Mouse (Mus musculus) lung, postnatal 36 days (tissue): ENCODE data around the gene Erc1.

Source experiments
- DNase-seq: peaks from one replicate; pipeline ENCODE4 v3.0.0; 2022; ENCODE audit warnings: mixed read lengths

Erc1 gene

DNA sequence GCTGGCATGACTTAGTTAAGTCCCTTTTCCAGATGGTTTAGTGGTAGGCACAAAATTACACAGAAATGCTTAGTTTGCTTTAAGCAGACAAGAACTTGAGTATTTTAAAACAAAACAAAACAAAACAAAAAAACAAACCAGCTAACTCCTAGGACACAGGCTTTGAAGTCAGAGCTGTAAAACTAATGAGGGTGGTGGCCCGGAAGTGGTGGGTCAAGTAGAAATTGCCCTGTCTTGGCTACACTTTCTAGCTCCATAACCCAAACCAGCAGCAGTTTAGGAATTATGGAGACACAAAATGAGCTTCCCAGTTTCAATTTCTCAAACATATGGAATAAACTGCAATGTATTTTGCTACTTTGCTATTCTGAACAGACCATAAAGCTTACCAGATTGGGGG is 263.9 kb downstream of the Erc1 start:
- DNase-seq, result no peak

DNA sequence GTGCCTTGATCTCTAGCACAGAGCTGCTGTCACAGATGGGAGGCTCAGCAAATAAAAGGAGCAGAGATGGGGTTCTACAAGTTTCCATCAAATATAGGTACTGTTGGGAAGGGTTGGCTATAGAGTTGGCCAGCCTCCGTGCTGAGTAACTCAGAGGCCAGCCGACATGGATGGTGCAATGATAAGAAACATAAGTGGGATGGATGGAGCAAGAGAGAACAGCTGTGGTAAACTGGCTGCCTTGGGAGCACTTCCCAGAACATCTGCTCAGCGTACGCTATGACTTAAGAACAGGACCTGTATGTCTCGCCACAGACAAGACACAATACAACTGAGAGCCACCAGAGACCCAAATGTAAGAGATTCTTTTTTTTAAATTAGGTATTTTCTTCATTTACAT is 264.8 kb downstream of the Erc1 start:
- DNase-seq, result no peak

DNA sequence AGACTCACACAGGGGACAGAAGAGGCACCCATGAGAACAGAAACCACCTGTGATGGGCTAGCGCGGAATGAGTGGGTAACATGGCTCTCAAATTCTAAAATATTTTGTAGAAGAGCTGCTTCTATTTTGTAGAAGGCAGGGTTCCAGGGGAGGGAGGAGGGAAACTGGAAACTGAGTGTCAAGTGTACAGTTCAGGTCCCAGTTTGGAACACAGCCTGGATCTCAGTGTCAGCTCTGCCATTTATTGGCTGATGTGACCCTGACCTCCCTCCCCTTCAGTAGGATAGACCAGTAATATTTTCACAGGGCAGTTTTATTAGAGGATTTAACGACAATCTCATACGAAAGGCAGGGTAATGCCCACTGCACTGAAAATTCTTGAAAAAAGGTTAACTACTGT is 271.3 kb downstream of the Erc1 start:
- DNase-seq, result no peak

DNA sequence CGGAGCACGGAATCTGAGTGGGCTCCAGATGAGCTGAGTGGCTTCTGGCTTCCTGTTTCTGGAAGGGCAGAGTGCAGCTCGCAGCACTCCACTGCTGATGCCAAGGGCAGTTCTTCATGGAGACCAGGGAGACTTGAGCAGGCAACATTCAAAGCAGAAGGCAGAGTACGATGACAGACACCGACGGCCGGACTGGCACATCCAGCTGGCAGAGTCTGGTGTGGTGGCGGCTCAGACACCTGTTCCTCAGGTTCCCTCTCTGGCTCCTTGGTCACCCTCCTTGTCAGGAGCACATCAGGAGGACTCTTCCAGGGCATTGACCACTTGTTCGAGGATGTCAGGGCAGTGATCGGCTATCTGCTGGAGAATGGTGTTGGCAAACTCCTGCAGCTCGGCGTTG is 272.6 kb downstream of the Erc1 start:
- no peak for DNase-seq

DNA sequence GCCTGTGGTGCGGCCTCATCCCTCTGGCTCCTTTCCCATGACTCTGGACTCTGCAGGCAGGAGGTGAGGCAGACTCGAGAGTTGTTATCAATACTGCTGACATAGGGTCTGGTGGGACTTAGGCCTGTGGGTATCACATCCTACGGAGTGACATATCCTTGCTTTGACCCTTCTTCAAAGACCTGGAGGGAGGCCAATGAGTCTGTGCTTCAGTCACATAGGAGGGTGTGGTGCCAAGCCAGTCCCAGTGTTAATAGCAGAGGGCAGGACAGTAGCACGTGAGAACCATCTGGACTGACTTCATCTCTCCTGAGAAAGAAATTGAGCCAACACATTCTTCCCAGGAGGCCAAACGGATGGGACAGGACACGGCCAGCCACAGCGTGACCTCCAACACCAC is 275.7 kb downstream of the Erc1 start:
- peak; percentile 20 for DNase-seq

DNA sequence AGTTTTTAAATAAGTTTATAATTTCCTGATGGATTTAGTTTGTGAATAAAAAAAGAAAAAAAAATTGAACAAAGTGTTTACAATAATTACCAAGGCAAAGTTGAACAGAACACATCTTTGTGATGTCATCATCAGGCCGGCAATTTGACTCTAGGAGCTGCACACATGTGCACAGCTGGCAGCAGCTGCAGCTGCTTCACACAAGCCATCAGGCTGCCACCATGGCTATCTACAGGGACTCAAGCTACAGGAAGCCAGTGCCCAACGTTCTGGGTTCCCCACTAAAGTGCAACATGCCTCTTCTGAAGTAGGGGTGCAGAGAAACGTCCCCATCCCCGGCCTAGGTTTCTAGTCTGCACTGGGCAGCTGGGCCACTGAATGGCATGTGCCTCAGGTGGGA is 277.2 kb downstream of the Erc1 start:
- no peak for DNase-seq

DNA sequence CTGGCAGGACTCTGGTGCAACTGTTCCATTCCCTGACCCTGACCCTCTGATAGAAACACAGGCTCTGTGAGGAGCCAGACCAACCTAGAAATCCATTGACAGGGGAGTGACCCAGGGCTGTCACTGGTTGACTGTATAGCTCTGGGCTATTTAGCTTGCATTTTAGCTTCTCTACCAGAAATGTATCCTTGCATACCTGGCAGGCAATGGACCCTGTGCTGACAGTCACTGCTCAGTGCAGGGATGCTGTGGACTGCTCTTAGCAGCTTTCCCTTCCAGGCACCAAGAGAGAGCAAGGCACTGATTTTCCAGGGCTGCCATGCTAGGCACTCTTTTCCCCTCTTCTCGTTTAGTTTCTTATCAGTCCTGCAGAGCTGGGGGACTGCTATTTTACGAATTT is 279.6 kb downstream of the Erc1 start:
- no peak for DNase-seq

DNA sequence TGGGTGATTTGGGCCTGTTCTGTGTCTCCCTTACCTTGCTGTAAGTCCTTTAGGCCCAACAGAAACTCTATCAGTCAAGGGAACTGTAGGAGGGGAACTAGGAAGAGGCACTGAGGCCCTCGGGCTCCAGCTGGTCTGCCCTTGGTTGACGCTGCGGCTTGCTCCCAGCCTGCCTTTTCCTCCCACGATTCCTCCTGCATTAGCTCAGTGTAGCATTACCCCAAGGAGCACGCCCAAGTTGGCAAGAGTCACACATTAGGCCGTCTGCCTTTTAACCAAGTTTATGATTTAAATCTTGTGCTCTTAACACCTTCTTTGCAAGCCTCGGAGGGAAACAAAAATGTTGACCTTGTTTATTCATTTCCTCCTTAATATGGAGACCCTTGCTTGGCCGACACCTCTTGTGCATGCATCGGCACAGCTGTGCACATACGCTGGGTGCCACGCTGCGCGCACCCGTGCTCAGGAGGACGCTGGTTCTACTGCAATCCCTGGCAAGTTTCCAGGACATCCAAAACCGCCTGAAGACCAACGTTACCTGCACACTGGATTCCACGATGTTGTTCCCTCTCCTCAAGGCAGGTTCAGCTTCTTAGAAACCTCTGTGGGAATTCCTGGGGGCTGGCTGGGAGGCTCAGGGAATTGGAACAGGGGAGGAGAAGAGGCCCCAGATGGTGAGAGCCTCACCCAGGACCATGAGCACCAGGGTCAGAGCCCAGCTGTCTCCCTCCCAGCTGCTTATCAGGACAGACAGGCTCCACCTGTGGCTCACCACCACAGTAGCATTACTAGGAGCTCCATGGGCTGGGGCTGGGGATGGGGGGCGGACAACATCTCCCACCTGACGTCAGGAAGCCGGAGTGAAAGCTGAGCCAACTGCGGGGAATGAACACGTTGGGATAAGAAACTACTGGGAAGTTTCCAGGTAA is 282.3 kb downstream of the Erc1 start:
- DNase-seq, result no peak

DNA sequence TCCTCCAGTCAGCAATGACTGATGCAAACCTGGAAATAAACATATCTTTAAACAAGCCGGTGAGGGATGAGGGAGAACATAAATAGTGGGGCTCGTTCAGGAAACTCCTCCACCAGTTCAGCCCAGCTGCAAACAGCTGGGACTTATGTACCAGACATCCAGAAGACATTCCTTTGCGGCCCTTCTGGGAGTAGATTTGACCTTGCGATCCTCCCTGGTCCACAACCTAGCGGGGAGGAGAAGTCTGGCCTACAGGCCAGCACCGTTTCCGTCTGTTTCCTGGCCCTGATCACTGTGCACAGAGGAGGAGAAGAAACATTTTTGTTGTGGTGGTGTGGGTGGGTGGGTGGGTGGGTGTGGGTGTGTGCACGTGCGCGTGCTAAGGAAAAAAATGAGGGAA is 285.4 kb downstream of the Erc1 start:
- DNase-seq, result no peak

DNA sequence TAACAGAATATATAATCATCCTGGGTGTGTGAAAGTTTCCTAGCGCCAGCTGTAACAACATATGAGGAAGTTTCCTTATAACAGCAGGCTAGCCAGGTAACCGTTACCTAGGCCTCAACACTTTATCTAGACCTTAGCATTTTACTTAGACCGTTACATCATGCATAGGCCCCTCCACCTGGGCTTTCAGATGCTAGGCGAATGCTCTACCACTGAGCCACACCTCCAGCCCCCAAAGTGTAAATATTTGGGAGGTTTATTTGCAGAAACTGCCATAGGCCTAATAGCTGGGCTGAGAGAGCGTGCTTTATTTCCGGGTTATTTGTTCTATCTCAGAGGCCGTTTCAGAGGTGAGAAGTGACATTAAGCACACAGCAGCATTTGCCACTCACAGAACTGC is 289.1 kb downstream of the Erc1 start:
- no peak for DNase-seq

DNA sequence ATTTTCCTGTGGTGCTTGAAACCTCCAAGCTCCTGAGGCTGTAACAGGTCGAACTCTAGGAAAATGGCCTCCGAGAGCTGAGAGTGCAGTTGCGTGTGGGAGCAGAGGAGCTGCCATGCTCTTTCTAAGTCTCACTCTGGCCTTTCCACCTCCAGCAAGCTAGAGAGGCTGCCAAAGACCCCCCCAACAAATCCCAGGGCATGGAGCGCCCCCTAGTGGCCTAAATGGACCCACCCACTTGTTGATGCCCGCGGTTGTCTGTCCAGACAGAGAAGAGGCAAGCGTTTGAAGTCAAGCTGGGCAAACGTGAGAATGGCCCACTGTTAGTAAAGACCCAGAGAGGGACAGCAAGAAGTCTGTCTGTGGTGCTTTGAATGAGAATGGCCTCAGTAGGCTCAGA is 293.5 kb downstream of the Erc1 start:
- no peak for DNase-seq

DNA sequence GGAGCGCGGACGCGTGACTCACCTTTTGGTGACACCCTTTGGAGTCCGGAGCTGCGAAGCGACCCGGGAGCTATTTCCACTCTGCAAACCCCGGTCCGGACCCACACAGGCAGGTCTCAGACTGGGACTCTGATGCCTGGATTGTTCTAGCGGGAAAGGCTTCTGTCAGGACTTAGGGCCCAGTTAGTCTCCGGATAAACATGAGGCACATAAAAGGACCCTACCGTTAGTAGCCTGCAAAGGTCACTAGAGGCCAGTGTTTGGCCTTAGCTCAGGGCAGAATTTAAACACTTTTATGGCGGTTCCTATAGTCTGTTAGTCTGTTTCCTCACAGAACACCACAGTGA is 303.5 kb downstream of the Erc1 start:
- DNase-seq, result no peak

DNA sequence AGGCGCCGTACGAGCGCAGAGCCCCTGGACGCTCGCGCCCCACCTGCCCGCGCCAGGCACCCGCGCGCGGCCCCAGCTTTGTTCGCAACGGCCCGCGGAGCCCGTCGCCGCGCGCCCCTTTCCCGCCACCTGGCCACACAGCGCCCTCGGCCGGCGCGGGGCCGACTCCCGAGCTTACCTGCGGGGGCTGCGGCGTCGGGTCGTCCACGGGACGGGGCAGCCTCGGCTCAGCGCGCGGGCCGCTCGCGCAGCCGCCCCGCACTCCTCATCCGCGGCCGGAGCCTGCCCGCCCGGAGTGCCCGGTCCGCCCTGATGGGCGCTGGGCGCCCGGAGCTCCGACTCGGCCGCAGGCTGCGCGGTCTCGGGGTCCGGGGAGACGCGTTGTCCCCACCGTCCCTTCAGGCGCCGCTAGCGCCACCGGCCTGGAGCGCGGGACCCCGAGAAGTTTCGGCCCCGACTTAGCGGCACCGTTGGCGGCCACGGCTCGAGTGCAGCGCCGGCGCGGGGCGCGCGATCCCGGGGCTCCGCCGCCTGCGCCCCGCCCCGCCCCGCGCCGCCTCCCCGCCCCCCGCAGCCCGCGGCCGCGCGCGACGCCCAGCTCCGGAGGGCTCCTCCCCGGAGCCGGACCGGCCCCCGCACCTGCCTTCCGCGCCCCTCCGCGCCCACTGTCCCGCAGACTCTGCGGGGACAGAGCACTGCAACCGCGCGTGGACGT is 304.0 kb downstream of the Erc1 start, which contains the start of gene Wnt5b:
TSS of gene Wnt5b (minus strand) at position 545 of the 715 bp plus-strand sequence.
- DNase-seq, result no peak

DNA sequence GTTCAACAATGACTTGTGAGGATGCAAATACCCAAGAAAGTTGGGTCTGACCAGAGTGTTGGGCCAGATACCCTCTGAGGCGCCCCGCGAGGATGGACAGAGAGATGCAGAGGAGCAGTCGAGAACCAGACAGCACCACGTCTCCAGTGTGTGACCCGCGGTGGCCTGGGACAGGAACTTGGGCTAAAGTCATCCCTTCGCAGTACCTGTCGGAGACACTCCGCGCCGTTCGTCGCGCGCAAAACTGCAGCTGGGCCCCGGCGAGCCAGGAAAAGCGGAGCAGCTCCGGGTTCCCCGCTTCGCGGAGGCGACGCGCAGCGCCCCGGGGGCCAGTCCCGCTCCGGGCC is 304.5 kb downstream of the Erc1 start:
- DNase-seq, result no peak

DNA sequence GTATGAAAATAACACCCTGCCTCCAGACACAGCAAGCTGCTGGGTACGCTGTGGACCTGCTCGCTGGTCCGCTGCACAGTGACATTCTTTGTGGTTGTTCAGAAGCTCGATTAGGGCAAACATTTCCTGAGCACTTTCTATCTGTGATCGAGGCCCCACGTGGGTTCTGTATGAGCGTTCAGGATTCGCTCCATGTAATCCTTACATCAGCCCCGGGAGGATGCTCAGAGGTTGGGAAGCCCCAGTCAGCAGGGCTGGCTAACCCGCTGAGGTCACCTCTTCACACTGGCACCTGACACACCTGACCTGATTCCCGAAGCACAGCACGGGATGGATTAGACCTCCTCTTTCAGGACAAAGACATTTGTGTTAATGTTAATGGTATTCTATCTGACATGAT is 312.1 kb downstream of the Erc1 start:
- no peak for DNase-seq

DNA sequence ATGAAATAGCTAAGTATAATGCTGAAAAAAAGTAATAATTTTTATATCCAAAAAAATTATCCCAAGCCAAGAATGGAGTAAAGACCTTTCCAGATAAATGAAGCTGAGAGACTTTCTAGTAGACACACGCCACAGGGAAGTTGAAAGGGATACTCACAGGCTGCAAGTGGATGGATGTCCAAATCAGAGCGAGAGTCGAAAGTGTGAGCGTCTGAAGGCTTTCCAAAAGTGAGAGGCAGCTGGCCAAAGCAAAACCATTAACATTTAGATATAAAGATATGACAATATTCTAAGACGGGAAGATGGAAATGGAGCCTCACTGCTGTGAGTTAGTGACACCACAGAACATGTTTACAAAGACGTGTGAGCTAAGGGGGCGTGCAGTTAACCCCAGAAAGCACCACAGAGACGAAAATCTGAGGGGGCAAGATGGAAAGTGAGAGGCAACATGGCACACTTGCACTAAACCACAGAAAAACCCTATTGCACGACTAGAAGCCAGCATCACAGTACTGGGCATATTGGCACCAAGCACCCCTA is 314.7 kb downstream of the Erc1 start:
- DNase-seq, result no peak

DNA sequence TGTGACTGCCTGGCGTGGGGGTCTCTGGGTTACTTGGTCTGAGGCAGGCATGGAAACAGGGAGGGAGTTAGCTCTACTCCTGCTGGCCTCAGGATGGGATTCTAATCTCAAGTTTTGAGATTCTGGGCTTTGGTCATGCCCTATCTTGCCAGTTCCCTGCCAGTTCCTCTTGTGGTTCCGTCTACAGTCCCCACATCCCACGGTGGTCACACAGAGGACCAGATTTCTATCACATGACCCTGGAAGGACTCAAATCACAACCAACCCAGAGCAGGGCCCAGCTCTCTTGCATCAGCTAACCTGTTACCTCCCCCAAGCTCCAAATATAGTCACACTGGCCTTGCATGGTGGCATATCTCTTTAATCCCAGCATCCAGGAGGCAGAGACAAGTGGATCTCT is 318.3 kb downstream of the Erc1 start:
- DNase-seq, result no peak

DNA sequence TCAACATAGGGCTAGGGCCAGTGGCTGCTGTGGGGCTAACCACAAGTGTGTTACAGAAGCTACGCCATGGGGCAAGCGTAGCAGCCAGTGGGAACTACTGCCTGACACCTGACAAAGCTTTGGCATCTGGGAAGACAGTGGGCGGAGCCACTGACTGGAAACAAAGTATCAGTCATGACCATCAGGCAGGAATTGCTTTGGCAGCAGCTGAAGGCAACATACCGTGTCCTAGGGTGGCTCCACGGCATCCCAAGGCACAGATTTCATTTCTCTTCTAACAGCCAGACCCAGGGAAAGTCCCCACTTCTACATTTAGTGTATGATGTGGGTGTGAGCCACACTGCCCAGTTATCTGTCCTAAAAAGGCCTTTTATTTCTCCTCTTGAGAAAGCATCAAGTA is 321.5 kb downstream of the Erc1 start:
- no peak for DNase-seq

DNA sequence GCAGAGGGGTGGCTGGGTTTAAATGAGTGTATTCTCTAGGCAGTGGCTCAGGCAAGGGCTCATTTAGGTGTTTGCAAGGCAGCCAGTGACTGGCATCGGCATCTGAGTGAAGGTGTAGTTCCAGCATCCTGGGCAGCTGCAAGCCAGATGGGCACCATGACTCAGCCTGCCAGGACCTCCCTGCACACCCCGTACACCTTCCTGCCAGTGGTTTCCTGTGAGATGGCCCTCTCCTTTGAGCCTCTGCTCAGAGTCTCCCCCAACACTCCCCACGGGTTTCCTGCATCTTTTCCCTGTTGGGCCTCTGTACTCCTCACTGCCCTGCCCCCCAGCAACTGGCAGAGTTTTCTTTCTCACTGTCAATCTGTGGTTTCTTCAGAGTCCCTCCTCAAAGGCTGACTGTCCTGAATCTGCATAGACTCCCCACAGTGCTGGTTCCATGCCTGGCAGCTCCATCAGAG is 326.0 kb downstream of the Erc1 start:
- no peak for DNase-seq

DNA sequence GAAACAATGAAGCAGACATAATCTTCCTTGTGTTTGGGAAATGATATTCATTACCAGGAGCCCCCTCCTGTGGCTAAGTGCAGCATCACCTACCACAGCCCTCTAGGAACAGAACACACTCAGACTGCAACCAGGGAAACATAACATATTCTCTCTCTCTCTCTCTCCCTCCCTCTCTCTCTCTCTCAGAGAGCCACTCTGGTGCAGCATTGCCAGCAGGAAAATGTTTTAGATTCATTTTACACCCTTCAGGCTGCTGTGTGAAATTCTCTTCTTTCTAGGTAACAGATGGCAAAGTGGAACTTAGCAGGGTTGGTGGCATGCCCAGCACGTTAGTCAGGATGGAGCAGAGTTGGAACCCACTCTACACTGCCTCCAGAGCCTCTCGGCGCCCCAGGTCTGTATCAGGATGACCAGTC is 326.5 kb downstream of the Erc1 start:
- DNase-seq, result no peak
